Mouse (Mus musculus): ENCODE results near the gene Snip1.

Gene Snip1

DNA sequence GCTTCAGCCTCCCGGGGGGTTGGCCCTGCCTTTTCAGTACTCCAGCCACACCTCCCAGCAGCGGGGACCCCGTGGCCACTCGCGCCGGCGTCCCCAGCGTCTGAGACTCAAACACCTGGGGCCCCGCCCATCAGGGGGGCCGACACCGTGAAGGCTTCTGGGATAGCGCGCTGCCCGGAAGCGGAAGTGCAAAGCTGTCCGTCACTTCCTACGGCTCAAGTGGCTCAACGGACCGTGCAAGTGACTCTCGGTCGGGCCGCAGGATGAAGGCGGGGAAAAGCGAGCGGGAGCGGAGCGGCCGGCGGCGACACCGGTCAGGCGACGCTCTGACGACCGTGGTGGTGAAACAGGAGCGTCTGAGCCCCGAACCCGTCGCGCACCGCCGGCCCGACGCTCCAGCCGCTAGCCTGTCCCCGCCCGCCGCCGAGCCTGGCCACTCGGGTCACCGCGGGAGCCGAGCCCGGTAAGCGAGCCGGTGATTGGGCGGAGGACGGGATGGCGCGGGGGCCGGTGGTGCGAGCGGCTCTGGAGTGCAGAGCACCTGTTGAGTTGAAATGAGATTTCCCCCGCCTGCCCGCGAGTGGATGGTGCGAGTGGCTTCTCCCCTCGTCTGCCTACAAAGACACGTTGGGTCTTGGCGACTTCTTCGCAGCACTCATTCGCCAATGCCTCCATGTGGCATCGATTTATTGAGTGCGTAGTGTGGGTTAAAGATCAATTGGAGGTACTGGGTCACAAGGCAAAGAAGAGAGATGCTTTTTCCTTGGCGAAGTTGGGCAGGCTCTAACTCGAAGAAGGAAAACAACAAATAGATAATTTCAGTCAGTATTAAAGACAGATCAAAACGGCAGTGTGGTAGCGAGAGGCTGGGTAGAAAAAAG is at the start of gene Snip1:
Gene Snip1 (plus strand): TSS at position 183 of the 881 bp plus-strand sequence.
- peak; percentile 97 for DNase-seq (ENCODE audit: extremely low spot score, low spot score)

DNA sequence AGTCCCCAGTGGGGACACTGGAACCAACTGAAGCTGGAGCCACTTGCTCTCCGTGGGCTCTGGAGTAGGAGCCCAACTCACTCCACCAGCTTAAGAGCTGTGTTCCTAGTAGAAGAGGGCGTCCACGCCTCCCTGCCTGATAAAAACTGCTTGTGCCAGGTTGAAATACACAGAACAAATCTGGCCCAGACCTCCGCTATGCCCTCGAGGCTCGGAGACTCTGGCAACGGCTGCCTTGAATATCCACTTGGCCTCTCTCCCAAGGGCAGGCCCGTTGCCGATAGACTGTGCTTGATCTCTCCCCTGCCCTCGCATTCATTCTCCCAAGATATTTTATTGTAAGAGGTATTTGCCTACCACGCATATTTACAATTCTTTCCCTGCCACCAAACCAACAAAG is 49.0 kb upstream of the Snip1 start:
- DNase-seq (ENCODE audit: extremely low spot score, low spot score): no peak

DNA sequence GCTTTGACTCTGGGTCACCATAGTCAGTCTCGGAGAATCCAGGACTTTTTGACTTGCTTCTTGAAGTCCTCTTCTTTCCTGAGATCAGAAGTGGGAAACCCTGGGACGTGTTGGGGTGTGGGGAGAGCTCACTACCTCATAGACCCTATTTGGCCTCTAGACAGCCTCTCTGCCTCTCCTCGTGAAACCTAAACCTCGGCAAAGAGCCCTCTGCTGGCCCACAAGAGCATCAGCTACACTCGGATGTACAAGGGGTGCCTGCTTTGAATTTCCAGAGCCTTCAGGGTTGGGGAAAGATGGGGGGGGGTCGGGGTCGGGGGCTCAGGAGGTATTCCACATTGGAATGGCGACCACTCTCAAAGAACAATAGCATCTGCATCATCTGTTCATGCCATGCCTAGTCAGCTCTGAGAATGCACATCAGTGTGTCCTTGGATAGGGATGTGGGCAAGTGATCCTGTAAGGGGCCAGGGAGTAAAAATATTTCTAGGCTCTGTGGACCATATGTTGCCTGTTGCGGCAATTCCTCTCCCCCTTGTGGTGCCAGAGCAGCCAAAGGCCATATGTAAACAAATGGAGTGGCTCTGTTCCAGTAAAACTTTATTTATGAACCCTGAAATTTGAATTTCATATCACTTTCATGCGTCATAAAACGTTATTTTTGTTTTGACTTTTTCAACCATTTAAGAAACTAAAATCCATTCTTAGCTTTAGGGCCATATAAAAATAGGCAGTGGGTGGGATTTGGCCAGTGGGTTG is 45.5 kb upstream of the Snip1 start:
- peak; percentile 22 for DNase-seq (ENCODE audit: extremely low spot score, low spot score)

DNA sequence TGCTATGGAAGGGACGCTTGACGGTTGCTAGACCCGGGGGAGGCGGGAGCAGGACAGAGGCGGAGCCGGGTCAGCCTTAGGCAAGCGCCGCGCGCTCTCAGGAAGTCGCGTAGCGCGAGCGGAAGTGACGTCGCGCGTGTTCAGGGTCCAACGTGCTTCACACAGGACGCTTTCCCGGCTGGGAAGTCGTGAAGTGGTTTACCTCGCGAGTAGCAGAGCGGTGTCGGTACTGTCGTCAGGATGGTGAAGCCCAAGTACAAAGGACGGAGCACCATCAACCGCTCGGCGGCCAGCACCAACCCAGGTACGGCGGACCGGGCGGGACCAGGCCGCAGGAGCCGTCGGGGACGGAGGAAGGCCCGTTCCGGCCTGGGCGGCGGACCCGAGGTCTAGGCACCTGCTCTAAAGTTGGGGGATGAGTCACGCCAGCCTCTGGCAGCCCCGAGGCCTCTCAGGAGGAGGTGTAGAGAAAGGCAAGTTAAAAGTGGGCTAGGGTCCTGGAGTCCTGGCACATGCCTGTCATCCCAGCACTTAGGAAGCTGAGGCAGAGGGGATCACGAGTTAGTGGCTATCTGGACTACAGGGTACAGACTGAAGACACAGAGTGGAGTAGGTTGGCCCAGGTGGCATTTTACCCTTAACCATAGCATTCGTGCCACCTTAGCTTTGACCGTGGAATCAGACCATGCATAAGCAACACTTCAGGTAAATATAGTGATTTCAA is 36.4 kb upstream of the Snip1 start:
- DNase-seq (ENCODE audit: extremely low spot score, low spot score): peak; percentile 98

DNA sequence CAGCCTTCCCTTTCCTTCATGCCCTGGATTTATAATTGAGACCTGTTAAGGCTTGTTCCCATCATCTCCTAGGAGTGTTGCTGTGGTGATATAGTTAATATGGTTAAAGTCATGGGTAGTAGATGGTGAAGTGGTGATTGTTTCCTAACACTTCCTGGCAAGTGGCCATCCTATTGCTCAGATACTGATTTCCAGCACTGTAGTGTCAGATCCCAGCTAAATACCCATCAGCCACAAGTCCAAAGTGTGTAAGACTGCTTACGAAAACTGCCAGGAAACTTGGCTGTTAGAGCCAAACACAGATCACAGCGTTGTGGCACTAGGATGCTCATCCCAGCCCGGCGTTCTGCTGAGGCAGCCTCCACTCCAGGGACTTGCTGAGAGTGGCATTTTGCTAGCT is 32.1 kb upstream of the Snip1 start:
- no peak for DNase-seq (ENCODE audit: extremely low spot score, low spot score)

DNA sequence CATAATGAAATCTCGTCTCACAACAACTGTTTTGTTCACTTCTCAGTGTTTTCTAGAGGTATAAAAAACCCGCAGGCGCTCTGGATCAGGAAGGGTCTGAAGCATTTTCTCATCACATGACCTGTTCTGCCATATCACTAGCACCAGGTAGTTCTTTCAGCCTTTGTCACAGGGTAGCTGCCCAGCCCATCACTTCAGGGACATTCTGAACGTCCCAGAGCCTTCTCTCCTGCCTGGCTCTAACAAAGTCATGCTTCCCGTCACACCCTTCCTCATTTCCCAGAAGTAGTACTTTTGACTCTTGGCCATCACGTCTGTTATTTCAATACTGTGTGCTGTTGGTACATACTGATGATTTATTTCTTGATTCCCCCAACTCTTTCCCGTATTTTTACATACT is 22.0 kb upstream of the Snip1 start:
- DNase-seq (ENCODE audit: extremely low spot score, low spot score): no peak

DNA sequence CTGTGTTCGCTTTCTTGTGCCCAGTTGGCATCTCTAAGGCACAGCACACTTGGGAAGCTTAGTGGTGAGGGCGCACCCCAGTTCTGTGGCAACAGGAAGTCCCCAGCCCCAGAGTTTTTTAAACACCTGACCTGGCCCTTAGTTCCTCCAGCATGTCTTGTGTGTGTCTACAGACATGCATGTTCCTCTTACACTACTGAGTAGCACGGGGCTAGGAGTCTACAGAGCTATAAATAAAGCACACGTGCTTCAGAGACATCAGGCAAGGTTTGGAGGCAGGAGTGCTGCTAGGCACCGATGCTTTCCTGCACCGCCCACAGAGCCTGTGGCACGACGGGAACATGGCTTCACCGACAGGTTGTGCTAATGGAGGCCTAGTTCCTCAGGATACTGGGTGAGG is 11.1 kb upstream of the Snip1 start:
- no peak for DNase-seq (ENCODE audit: extremely low spot score, low spot score)

DNA sequence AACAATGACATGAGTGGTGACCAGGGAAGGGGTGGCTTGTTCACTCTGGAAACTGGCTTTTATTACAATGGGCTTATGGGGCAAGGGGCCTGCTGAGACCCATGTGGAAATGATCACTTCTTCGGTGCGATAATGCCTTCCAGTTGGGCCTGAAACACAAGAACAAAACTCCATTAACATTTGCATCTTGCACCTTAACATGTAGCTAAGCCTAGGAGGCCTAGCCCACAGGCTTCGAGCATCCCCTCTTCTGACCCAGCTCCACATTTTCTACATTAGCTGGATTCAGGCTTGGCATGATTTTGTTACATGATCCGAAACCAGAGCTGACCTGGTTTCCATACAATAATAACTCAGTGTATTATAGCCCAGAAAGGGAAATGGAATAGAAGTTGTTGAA is 10.0 kb upstream of the Snip1 start:
- no peak for DNase-seq (ENCODE audit: extremely low spot score, low spot score)

DNA sequence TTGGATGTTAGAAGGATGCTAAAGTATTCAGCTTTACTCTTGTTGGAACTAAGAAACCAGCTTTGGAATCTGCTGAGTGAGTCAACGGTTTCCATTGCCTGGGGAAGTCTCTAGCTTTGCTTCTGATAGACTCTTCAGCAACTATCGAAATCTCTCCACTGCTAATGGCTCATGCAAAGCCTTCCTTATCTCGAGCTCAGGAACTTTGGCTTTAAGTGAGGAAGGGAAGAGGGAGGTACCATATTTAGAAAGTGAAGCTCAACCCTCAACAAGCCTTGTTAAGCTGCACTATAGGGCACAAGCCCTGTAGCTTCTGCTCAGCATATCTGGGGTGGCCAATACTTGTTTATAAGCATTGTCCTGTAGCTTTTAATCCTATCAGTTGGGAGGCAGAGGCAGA is 9.2 kb upstream of the Snip1 start:
- DNase-seq (ENCODE audit: extremely low spot score, low spot score): no peak

DNA sequence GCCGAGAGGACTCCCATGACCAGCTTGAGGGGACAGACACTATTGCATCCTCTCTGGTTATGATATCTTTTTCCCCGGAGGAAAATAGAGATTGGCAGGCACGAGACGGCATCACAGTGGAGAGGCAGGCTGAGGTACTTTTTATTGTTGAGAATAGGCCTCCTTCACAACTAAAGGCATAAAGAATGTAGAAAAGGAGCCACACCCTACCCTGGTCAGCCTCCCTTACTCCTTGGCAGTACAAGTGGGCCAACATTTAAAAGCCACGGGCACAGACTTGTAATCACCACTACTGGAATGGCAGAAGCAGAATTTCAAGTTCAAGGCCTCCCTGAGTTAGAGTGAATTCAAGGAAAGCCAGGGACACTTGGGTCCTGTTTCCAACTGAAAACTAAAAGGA is 8.4 kb upstream of the Snip1 start:
- no peak for DNase-seq (ENCODE audit: extremely low spot score, low spot score)

DNA sequence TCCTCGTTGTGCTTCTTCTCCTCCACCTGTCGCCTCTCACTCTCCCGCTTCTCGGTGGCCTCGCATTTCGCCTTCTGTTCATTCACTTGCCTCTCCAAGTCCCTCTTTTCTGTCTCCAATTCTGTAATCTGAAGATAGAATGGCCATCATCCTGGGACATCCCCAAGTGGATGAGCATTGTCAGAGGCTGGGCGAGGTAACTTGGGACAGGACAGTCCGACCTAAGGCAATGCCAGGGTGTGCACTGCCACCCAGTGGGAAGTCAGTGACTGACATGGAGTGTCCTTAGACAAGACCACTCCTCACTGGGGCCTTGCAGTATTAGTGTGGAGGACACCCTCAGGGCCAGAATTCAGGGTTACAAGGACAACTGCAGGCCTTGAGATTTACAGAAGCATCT is 7.4 kb upstream of the Snip1 start:
- DNase-seq (ENCODE audit: extremely low spot score, low spot score): peak; percentile 66

DNA sequence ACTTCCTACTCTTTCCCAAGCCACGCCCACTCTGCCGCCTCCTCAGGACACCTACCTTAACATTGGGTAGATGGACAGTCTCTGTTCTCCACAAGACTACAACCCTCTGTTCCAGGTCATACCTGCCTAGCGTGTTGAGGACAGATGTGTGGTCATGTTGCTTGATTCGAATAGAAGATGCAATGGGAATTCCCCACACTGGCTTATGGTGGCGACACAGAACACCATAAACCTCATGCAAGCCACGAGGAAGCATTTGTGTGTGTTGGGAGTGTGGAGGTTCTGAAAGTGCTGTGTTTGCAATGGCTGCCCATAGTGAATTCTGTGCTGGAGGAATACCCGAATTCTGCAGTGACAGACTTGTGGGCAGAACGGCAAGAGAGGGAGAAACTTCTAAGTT is 2.6 kb upstream of the Snip1 start:
- no peak for DNase-seq (ENCODE audit: extremely low spot score, low spot score)

DNA sequence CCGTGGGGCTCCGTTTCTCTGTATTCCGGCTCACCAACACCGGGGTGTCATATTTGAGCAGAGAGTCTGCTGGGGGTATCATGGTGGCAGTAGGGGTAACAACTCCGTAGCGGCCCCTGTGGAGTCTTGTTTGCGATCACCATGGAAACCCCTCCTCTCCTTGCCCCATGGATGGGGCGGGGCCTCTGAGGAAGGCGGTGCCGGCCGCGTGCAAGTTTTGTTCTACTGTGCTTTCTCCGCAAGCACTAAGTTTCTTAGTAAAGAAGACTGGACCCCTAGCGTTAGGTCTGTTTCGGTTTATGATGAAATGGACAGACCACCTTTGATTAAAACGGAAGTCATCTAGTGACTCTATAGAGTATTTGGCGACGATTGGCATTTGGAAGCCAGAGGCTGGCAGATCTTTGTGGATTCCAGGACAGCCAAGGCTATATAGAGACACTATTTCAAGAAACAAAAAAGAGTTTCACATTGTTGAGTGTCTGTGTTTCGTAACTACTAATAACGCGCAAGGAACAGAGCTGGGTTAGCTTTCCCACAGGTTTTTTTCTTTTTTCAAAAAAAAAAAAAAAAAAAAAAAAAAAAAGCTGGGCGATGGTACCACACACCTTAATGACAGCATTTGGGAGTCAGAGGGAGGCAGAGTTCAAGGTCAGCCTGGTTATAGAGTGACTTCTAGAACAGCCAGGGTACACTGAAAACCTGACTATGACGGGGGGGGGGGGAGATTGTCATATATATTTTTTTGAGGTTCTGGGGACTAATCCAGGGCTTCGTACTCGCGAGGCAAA is 760 bp upstream of the Snip1 start, which contains the start of gene Dnali1:
Gene Dnali1 (minus strand): TSS at position 187 of the 791 bp plus-strand sequence.
- DNase-seq (ENCODE audit: extremely low spot score, low spot score): peak; percentile 68

DNA sequence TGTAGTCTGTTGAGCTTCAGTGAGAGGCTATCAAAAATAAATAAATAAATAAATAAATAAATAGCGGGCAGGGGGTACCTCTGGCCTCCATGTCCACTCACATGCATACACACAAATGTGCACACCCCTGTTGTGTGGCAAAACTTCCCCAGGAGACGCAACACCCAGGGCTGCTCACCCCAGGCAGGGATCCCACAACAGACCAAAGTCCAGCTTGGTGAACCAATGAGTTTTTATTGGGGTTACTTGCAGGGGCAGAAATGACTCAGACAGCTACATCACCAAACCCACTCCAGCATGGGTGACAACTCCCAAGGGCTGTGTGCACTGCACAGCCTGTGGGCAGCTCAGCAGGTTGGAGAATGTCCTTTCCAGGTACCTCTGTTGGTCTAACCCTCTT is 11.2 kb downstream of the Snip1 start:
- no peak for DNase-seq (ENCODE audit: extremely low spot score, low spot score)

DNA sequence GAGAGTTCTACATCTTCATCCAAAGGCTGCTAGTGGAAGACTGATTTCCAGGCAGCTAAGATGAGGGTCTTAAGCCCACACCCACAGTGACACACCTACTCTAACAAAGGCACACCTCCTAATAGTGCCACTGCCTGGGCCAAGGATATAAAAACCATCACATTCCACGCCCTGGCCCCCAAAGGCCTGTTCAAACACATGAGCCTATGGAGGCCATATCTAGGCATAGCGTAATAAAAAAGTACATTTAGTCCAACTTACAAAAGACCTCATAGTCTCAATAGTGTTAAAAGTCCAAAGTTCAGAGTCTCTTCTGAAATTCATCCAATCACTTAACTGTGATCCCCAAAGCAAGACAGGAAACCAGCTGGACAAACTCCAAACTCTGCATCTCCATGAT is 12.2 kb downstream of the Snip1 start:
- no peak for DNase-seq (ENCODE audit: extremely low spot score, low spot score)

DNA sequence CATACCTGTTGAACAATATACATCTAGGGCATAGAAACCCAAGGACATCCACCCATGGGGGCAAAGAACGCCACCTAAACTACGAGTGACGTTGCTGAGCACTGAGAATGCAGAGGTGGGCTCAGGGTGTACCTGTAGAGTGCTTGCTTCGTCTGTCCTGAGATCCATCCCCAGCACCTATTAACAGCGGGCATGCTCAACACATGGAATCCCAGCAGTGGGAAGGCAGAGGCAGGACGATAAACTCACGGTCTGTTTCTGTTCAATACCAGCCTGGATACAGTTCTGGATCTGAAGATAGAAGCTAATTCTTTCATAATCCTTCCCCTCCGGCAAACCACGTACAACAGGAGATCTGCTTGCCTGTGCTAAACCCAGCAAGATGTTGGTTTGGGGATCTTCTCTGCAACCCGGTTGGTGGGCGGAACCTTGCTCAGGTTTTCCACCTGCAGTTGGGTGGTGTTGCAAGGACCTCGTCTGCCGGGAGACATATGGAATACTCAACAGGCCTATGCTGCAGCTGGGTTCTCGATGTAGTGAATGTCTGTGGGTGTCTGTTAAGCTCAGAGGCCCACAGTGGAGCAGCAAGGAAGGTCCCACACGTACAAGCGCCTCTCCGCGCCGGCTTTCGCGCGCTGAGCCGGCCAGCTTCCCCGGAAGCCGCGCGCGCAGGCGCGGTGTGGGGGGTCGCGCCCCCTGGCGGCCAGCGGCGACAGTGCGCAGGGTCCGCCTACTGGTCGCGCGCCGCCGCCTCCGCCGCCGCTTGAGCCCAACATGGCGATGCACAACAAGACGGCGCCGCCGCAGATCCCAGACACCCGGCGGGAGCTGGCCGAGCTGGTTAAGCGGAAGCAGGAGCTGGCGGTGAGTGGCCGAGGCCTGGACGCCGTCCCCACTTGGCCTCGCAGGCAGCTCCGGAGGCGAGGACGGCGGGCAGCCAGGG is 18.2 kb downstream of the Snip1 start, which contains the start of gene Meaf6:
Gene Meaf6 (plus strand): TSS at position 732 of the 943 bp plus-strand sequence.
- peak; percentile 95 for DNase-seq (ENCODE audit: extremely low spot score, low spot score)

DNA sequence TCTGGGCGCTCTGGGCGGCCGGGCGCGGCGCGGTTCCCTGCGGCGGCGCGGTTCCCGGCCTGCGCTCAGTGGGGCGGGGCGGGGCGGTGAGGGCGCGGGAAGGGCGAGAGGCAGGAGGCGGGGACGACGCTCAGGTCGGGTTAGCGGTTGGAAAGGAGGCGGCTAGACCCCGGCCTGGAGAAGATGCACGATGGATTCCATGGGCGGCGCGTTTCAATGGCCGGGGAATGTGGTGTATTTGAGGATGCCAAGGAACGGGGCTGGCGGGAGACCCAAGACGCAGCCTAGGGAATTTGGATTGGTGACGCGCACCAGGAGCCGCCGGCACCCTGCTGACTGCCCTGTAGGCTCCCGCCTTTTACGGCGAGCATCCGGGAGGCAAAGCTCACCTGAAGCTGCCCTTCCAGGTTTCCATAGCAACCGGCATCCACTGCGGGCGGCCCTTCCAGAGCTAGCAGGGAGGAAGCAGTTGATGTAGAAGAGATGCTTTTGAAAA is 18.9 kb downstream of the Snip1 start:
- no peak for DNase-seq (ENCODE audit: extremely low spot score, low spot score)

DNA sequence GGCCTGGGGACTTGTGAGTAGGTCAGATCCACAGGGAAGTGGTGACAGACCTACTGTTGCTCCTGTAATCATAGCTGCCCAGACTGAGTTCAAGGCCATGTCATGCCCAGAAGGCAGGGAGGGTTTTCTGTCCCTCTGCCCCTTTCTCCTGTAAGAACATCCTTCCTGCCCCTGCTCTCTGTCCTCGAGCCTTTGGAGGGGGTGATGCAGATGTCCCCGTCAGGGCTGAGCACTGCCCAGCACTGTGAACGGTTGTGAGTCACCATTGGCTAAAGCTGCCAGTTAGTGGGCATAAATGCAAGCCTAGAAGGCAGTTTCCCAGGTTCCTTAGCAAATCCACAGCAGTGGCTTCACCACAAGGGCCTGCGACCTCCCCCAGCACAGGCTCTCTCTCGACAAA is 26.6 kb downstream of the Snip1 start:
- no peak for DNase-seq (ENCODE audit: extremely low spot score, low spot score)

DNA sequence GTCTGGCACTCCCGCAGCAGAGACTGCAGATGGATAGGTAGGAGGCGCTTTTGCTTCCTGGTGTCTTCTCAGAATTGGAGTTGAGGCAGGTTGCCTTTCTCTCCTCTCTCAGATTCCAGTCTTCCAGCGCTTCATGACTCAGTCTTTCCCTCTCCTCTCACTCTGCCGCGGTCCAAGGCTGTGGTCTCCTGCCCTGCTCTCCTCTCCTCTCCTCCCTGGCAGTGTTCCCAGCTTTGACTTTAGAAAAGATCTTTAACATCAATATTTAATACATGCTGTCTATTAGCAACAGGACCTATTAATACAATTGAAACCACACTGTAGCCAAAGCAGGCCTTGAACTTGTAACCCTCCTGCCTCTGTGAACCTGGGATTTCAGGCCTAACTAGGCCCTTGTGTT is 29.6 kb downstream of the Snip1 start:
- no peak for DNase-seq (ENCODE audit: extremely low spot score, low spot score)

DNA sequence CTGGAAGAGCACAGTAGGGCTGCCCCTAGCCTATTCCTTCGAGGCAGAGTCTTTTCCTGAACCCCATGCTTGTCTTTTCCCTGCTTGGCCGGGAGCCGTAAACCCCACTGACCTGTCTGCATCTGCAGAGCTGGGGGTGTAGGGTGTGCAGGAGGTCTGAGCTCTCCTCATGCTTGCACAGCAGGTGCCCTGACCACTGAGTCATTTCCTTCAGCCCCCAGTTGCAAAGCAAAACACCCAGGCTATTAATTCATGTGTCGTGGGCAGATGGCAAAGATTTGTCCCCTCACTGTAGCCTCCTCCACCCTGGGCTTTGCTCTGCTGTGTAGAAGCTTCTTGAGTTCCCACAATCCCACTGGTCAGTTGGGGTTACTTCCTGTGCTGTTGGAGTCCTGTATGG is 30.9 kb downstream of the Snip1 start:
- no peak for DNase-seq (ENCODE audit: extremely low spot score, low spot score)
